Mouse (Mus musculus): ENCODE results near the gene Arpc1b. TPM values are rescaled to one million over a fixed set of nuclear protein-coding genes. Genes with fewer than 3 reads are reported as not detected.
"Not testable (repeated sequence)": the region's sequence is repeated elsewhere in the genome, so short reads cannot be mapped to it uniquely, and the experiment has no call there.

The Arpc1b gene
- polyA plus RNA-seq, 1 experiment from 2014 or later: 115 TPM

- Histone ChIP-seq H3K27me3 (ENCODE audit: control insufficient read depth, insufficient read depth, low read length) (no peaks in the 10 kb centered on the region), H3K9me3 (ENCODE audit: control insufficient read depth, low read length) (no peaks in the 10 kb centered on the region), H3K4me1 (ENCODE audit: control insufficient read depth, insufficient read depth, low read length) (peaks cover 24% of the 10 kb centered on the region), H3K9ac (ENCODE audit: low read depth, low read length) (0 out of 2 replicates have a peak overlapping the region, but pooled peaks have one; percentile 18), H3K27ac (ENCODE audit: low read depth, low read length) (peak overlapping the region; percentile 82; the same call in 1 of the 2 replicates), H3K4me3 (ENCODE audit: low read length) (no peak overlapping the region; the same call in 1 of the 2 replicates), H3K4me2 (replicated peaks; ENCODE audit: low read depth, low read length) (no peak overlapping the region; the same call in 1 of the 2 replicates), H3K36me3 (ENCODE audit: control insufficient read depth, insufficient read depth, low read length) (no peaks in the 10 kb centered on the region; the same call in 1 of the 2 replicates)
- 51% methylated on average over 10 of the region's 10 CpGs for WGBS
- no peak for ATAC-seq (ENCODE audit: low FRiP score, low TSS enrichment)
Measured at GRCm38 (mm10) chr5:145116916-145117315, 2.9 kb downstream of the Arpc1b start.

- Histone ChIP-seq H3K9me3 (ENCODE audit: control insufficient read depth, low read length) (no peaks in the 10 kb centered on the region), H3K4me1 (ENCODE audit: control insufficient read depth, insufficient read depth, low read length) (peaks cover 24% of the 10 kb centered on the region), H3K27ac (ENCODE audit: low read depth, low read length) (no peak overlapping the region), H3K27me3 (ENCODE audit: control insufficient read depth, insufficient read depth, low read length) (no peaks in the 10 kb centered on the region), H3K4me3 (ENCODE audit: low read length) (no peak overlapping the region), H3K36me3 (ENCODE audit: control insufficient read depth, insufficient read depth, low read length) (peaks cover 5% of the 10 kb centered on the region; the same call in 1 of the 2 replicates), H3K4me2 (replicated peaks; ENCODE audit: low read depth, low read length) (no peak overlapping the region), H3K9ac (ENCODE audit: low read depth, low read length) (no peak overlapping the region)
- ATAC-seq (ENCODE audit: low FRiP score, low TSS enrichment): no peak
- WGBS: 38% methylated on average over 6 of the region's 6 CpGs
Measured at GRCm38 (mm10) chr5:145118005-145118404, 4.0 kb downstream of the Arpc1b start.

GRCm38 (mm10) chr5:145118461-145118860 lies 4.4 kb downstream of the Arpc1b start:
- H3K4me1 ChIP-seq (ENCODE audit: control insufficient read depth, insufficient read depth, low read length): peaks cover 24% of the 10 kb centered on the region

GRCm38 (mm10) chr5:145119385-145119784 lies 5.4 kb downstream of the Arpc1b start:
- ATAC-seq (ENCODE audit: low FRiP score, low TSS enrichment): no peak
- peaks cover 24% of the 10 kb centered on the region for H3K4me1 ChIP-seq (ENCODE audit: control insufficient read depth, insufficient read depth, low read length)
- no peak overlapping the region for H3K4me2 ChIP-seq (replicated peaks; ENCODE audit: low read depth, low read length)
- H3K9ac ChIP-seq (ENCODE audit: low read depth, low read length): no peak overlapping the region
- no peak overlapping the region for H3K27ac ChIP-seq (ENCODE audit: low read depth, low read length)
- WGBS: 87% methylated on average over 2 of the region's 2 CpGs
- H3K9me3 ChIP-seq (ENCODE audit: control insufficient read depth, low read length): no peaks in the 10 kb centered on the region
- peaks cover 18% of the 10 kb centered on the region for H3K36me3 ChIP-seq (ENCODE audit: control insufficient read depth, insufficient read depth, low read length)
- H3K4me3 ChIP-seq (ENCODE audit: low read length): no peak overlapping the region
- no peaks in the 10 kb centered on the region for H3K27me3 ChIP-seq (ENCODE audit: control insufficient read depth, insufficient read depth, low read length)

More at GRCm38 (mm10) chr5:145118461-145118860, 4.4 kb downstream of the Arpc1b start:
- WGBS: 90% methylated on average over 5 of the region's 5 CpGs
- no peak overlapping the region for H3K4me3 ChIP-seq (ENCODE audit: low read length)
- ATAC-seq (ENCODE audit: low FRiP score, low TSS enrichment): no peak
- H3K27me3 ChIP-seq (ENCODE audit: control insufficient read depth, insufficient read depth, low read length): no peaks in the 10 kb centered on the region
- no peak overlapping the region for H3K9ac ChIP-seq (ENCODE audit: low read depth, low read length)
- no peak overlapping the region for H3K27ac ChIP-seq (ENCODE audit: low read depth, low read length)
- H3K9me3 ChIP-seq (ENCODE audit: control insufficient read depth, low read length): no peaks in the 10 kb centered on the region
- peaks cover 10% of the 10 kb centered on the region; the same call in 1 of the 2 replicates for H3K36me3 ChIP-seq (ENCODE audit: control insufficient read depth, insufficient read depth, low read length)
- H3K4me2 ChIP-seq (replicated peaks; ENCODE audit: low read depth, low read length): no peak overlapping the region

- H3K27me3 ChIP-seq (ENCODE audit: control insufficient read depth, insufficient read depth, low read length): no peaks in the 10 kb centered on the region
- no peak overlapping the region for H3K9ac ChIP-seq (ENCODE audit: low read depth, low read length)
- no peaks in the 10 kb centered on the region for H3K9me3 ChIP-seq (ENCODE audit: control insufficient read depth, low read length)
- H3K4me3 ChIP-seq (ENCODE audit: low read length): no peak overlapping the region
- peaks cover 33% of the 10 kb centered on the region for H3K36me3 ChIP-seq (ENCODE audit: control insufficient read depth, insufficient read depth, low read length)
- H3K4me2 ChIP-seq (replicated peaks; ENCODE audit: low read depth, low read length): no peak overlapping the region
- H3K27ac ChIP-seq (ENCODE audit: low read depth, low read length): no peak overlapping the region
- no peak for ATAC-seq (ENCODE audit: low FRiP score, low TSS enrichment)
- 35% methylated on average over 7 of the region's 7 CpGs for WGBS
- H3K4me1 ChIP-seq (ENCODE audit: control insufficient read depth, insufficient read depth, low read length): peaks cover 21% of the 10 kb centered on the region
Measured at GRCm38 (mm10) chr5:145120921-145121320, 6.9 kb downstream of the Arpc1b start.

- ATAC-seq (ENCODE audit: low FRiP score, low TSS enrichment): no peak
- WGBS: 91% methylated on average over 19 of the region's 19 CpGs
- H3K4me2 ChIP-seq (replicated peaks; ENCODE audit: low read depth, low read length): no peak overlapping the region
- H3K27me3 ChIP-seq (ENCODE audit: control insufficient read depth, insufficient read depth, low read length): no peaks in the 10 kb centered on the region
- H3K36me3 ChIP-seq (ENCODE audit: control insufficient read depth, insufficient read depth, low read length): peaks cover 54% of the 10 kb centered on the region
- H3K4me3 ChIP-seq (ENCODE audit: low read length): no peak overlapping the region
- H3K27ac ChIP-seq (ENCODE audit: low read depth, low read length): no peak overlapping the region
- H3K4me1 ChIP-seq (ENCODE audit: control insufficient read depth, insufficient read depth, low read length): peaks cover 9% of the 10 kb centered on the region
- H3K9me3 ChIP-seq (ENCODE audit: control insufficient read depth, low read length): no peaks in the 10 kb centered on the region
- no peak overlapping the region for H3K9ac ChIP-seq (ENCODE audit: low read depth, low read length)
Measured at GRCm38 (mm10) chr5:145123396-145123795, 9.4 kb downstream of the Arpc1b start.

- H3K9me3 ChIP-seq (ENCODE audit: control insufficient read depth, low read length): no peaks in the 10 kb centered on the region
- no peak overlapping the region for H3K9ac ChIP-seq (ENCODE audit: low read depth, low read length)
- H3K36me3 ChIP-seq (ENCODE audit: control insufficient read depth, insufficient read depth, low read length): peaks cover 82% of the 10 kb centered on the region
- ATAC-seq (ENCODE audit: low FRiP score, low TSS enrichment): no peak
- H3K4me3 ChIP-seq (ENCODE audit: low read length): no peak overlapping the region
- H3K27ac ChIP-seq (ENCODE audit: low read depth, low read length): no peak overlapping the region
- no peaks in the 10 kb centered on the region for H3K27me3 ChIP-seq (ENCODE audit: control insufficient read depth, insufficient read depth, low read length)
- no peaks in the 10 kb centered on the region for H3K4me1 ChIP-seq (ENCODE audit: control insufficient read depth, insufficient read depth, low read length)
- no peak overlapping the region for H3K4me2 ChIP-seq (replicated peaks; ENCODE audit: low read depth, low read length)
- WGBS: 95% methylated on average over 9 of the region's 9 CpGs
Measured at GRCm38 (mm10) chr5:145126580-145126979, 12.6 kb downstream of the Arpc1b start.

- 87% methylated on average over 4 of the region's 4 CpGs for WGBS
- Histone ChIP-seq H3K9ac (ENCODE audit: low read depth, low read length) (no peak overlapping the region), H3K27ac (ENCODE audit: low read depth, low read length) (no peak overlapping the region), H3K27me3 (ENCODE audit: control insufficient read depth, insufficient read depth, low read length) (no peaks in the 10 kb centered on the region), H3K9me3 (ENCODE audit: control insufficient read depth, low read length) (no peaks in the 10 kb centered on the region), H3K4me3 (ENCODE audit: low read length) (no peak overlapping the region), H3K36me3 (ENCODE audit: control insufficient read depth, insufficient read depth, low read length) (peaks cover 92% of the 10 kb centered on the region), H3K4me1 (ENCODE audit: control insufficient read depth, insufficient read depth, low read length) (no peaks in the 10 kb centered on the region), H3K4me2 (replicated peaks; ENCODE audit: low read depth, low read length) (no peak overlapping the region)
- ATAC-seq (ENCODE audit: low FRiP score, low TSS enrichment): no peak
Measured at GRCm38 (mm10) chr5:145129124-145129523, 15.1 kb downstream of the Arpc1b start.

- not testable (repeated sequence) for H3K4me3 ChIP-seq (ENCODE audit: low read length); H3K27ac ChIP-seq (ENCODE audit: low read depth, low read length); H3K27me3 ChIP-seq (ENCODE audit: control insufficient read depth, insufficient read depth, low read length); H3K9ac ChIP-seq (ENCODE audit: low read depth, low read length); H3K4me2 ChIP-seq (replicated peaks; ENCODE audit: low read depth, low read length); H3K9me3 ChIP-seq (ENCODE audit: control insufficient read depth, low read length); ATAC-seq (ENCODE audit: low FRiP score, low TSS enrichment); H3K4me1 ChIP-seq (ENCODE audit: control insufficient read depth, insufficient read depth, low read length)
- H3K36me3 ChIP-seq (ENCODE audit: control insufficient read depth, insufficient read depth, low read length): peaks cover 92% of the 10 kb centered on the region
- WGBS: 91% methylated on average over 4 of the region's 6 CpGs
Measured at GRCm38 (mm10) chr5:145129773-145130172, 15.8 kb downstream of the Arpc1b start.

Data from kidney, embryonic 14.5 days (tissue).